Mouse (Mus musculus) stomach, postnatal 0 days (tissue): ENCODE measurements around the gene Aatk.

Experiments used
- CTCF ChIP-seq: IDR thresholded peaks from 2 replicates; pipeline ENCODE4 v1.5.1; 2016; ENCODE audit warnings: antibody characterized with exemption, low read depth, mild to moderate bottlenecking, moderate library complexity
- EP300 ChIP-seq: optimal IDR thresholded peaks from 2 replicates; pipeline ENCODE3; 2016; ENCODE audit warnings: antibody characterized with exemption

- no peak; the same call in 1 of the 2 replicates for TF ChIP-seq CTCF
- no peak for TF ChIP-seq EP300
Observed at GRCm38 (mm10) chr11:120086702-120087152, 39.8 kb upstream of the Aatk start, which contains the start of gene Cep131.
